Mouse (Mus musculus) lung, postnatal 0 days (tissue): ENCODE measurements at regions not wholly inside any gene's neighbourhood (a gene's known extent, or its start where the extent isn't known, plus 50 kb on each side); places are given as distances from the start of the nearest gene placed in this dataset.

Source experiments
- CTCF ChIP-seq: IDR thresholded peaks from 2 replicates; pipeline ENCODE4 v1.5.1; 2016; ENCODE audit warnings: antibody characterized with exemption, mild to moderate bottlenecking
- EP300 ChIP-seq: IDR thresholded peaks from 2 replicates; pipeline ENCODE4 v1.6.1; 2016; ENCODE audit warnings: antibody characterized with exemption, mild to moderate bottlenecking, control low read depth

DNA sequence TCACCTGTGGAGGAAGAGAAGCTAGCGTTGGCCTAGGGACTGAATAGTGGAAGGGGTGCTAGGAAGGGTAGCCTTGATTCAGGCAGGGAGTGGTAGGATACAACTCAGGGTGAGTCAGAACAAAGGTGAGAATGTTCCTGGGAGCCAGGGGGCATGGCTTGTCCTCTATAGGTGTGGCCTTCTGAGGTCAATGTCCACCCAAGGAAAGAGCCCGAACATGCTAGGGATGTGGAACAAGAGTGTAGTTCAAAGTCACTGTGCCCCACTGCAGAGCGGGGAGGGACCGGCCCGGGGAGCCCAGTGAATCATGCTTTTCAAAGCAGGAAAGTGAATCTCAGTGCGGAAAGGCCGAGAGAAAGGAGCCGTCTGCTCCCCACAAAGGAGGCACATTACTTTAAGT lies 156.4 kb downstream of the Cyld start:
- TF ChIP-seq CTCF (no peak), EP300 (no peak)
